Mouse (Mus musculus): ENCODE results near the gene Cgn.

- TF ChIP-seq CTCF (IDR thresholded peaks at IDR 0.05; ENCODE audit: extremely low read depth, insufficient read length, insufficient replicate concordance, low read depth, low read length) (no peak), POLR2A (IDR thresholded peaks at IDR 0.05; ENCODE audit: low read depth, low read length) (no peak)
Observed at GRCm38 (mm10) chr3:94781356-94781755, 4.9 kb downstream of the Cgn start.
